Mouse (Mus musculus): Measurements from ENCODE around the gene Coq7.

The Coq7 gene

DNA sequence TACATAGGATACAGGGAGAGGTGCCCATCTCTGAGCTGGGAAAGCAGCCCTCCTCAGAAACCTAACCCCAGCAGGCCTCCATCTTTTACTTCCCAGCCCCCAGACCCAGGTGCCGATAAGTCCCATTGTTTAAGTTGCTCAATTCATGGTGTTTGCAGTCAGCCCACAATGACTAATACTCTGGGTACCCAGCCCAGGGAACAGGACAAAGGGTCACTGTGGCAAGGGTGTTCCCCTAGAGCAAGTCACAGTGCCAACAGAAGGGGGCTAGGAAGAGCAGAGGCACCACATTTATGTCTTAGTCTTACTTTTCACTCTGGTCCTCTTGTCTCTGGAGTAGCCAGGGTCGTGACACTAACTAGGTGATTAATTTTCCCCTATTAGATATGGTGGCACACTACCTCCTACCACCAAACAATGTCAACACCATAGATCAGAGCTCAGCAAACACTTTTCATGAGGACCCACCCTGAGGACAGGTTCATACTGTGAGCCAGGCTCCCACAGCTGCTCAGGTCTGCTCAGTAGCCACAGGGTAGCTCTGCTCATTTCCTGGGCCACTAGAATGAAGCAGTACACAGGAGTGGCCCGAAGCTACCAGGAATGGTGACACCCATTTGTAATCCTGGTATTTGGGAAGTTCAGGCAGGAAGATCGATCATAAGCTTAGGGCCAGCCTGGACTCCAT is 38.1 kb downstream of the Coq7 start:
- DNase-seq: no peak

DNA sequence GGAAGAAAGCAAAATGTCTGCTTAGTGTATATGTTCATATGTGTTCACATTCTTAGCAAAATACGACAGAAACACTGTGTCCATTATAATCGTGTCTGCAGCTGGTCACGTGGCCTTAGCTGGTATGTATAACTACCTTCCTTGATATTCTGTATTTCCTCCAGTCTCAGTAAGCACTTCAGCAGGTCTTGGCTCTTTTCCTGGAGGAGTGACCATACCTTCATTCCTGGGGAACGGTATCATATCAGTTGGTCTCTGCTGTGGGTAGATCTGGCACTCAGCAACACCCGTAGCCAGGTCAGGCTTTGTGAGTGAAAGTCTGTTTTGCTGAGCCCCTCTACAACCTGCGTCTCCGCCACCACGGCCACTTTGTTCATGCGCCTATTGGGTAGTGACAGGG is 39.3 kb downstream of the Coq7 start:
- DNase-seq: no peak

DNA sequence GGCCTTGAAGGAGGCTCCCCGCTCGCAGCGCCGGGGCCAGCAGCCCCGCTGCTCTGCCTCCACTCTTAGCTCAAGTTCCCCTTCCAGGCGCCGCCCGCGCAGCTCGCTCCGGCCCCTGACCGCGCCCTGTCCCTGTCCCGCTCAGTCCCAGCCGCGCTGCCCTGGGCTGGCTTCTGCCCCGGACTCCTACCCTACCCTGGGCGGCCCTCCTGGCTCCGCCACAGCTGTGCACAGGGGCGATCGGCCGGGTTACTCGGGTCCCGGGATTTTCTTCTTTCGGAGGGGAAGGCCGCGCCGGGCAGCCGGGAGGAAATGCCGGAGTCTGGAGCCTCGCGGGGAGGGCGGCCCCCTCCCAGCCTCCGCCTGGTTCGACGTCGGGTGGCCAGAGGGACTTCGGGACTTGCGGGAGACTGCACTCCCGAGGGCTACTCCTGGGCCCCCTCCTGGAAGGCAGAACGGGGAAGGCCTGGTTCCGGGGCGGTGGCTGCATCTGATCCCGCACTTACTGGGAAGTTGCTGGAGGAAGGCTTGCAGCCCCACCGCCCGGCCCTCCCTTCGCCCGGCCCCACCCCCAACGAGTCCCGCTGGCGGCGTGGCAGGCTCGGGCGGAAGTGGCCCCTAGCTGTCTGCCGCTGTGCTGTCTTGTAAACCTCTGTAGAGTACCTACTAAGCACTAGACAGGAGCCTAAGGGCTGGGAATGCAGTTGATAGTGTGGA is 41.6 kb downstream of the Coq7 start, which contains the start of gene Itpripl2:
TSS of gene Itpripl2 (minus strand) at position 545 of the 717 bp plus-strand sequence.
- peak; percentile 7 to 17 for DNase-seq

- DNase-seq: no peak
Measured at GRCm38 (mm10) chr7:118490666-118491430, 42.3 kb downstream of the Coq7 start.

DNA sequence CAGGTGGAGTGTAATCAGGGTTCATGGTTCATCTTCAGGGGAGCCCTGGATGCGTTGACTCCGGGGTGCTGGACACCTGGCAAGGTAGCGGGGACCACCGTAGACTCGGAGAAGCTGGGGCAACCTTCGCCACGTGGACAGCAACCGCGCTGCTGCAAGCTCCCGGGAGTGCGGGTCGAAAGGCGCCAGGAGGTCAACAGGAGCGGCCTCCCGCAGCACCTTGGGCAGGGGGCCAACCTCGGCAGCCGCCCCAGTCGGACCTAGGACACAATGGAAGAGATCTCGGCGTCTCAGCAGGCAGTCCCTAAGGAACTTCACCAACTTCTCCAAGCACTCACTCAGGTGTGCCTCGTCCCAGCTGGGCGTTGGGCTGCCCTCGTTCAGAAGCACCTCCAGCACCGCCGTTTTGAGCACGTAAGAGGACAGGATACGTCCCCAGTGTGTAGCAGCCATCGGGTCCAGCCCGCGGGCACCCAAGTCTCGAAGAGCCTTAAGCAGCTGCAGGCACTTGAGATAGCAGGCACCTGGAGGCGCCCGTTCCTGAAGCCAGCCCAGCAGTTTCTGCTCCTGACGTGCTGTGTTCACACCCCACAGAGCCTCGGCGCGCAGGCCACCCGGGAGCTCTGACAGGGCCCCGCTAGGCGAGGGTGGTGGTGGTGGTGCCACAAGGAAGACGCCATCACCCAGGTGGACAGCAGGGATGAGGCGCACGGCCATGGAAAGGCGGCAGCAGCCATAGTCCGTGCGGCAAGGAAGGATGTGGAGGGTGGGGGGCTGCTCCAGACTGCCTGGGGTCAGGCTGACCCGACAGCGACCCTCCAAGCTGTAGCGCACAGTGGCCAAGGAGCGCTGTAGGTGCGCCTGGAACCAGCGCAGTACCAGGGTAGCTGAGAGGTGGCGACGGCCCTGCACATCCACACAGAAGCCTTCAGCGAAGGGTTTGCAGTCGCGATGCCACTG is 43.2 kb downstream of the Coq7 start:
- DNase-seq: no peak

- DNase-seq: no peak
Measured at GRCm38 (mm10) chr7:118488060-118488664, 45.0 kb downstream of the Coq7 start.

- DNase-seq: no peak
Measured at GRCm38 (mm10) chr7:118486917-118487316, 46.2 kb downstream of the Coq7 start.

DNA sequence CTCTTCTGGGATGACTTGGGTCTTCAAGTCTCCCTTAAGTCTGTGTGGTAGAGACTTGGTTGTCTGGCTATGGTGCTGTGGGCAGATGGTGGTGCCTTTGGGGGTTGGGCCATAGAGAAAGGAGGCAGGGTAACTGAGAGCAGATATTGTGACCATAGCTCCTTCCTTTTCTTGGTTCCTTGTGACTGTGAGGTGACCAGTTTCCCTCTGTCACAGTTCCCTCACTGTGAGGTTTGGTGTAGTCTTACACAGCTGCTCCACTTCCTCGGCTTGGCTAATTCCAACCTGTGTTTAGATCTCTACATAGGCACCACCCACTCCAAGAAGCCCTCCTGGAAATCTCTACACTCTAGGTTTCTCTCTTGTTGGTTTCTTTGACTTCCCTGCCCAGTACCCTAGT is 49.2 kb downstream of the Coq7 start:
- no peak for DNase-seq

GRCm38 (mm10) chr7:118482001-118482400 is 51.2 kb downstream of the Coq7 start:
- no peak for DNase-seq

- no peak for DNase-seq
Measured at GRCm38 (mm10) chr7:118481047-118481810, 51.9 kb downstream of the Coq7 start.

GRCm38 (mm10) chr7:118480160-118480709 is 52.9 kb downstream of the Coq7 start:
- DNase-seq: no peak

- DNase-seq: no peak
Measured at GRCm38 (mm10) chr7:118478835-118479312, 54.3 kb downstream of the Coq7 start.

DNA sequence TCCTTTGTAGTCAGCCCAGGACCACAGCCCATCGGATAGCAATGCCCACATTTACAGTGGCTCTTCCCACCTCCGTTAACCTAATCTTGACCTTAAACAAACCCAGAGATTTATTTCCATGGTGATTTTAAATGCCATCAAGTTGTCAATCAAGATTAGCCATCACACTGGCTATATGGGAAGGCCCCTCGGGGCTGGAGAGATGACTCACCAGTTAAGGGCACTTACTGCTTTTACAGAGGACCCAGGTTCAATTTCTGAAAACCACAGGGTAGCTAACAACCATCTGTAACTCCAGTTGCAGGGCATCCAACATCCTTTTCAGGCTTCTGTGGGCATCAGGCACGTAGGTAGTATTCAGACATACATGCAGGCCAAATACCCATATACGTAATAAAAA is 56.7 kb downstream of the Coq7 start:
- no peak for DNase-seq

GRCm38 (mm10) chr7:118475008-118475705 is 58.0 kb downstream of the Coq7 start:
- DNase-seq: no peak

DNA sequence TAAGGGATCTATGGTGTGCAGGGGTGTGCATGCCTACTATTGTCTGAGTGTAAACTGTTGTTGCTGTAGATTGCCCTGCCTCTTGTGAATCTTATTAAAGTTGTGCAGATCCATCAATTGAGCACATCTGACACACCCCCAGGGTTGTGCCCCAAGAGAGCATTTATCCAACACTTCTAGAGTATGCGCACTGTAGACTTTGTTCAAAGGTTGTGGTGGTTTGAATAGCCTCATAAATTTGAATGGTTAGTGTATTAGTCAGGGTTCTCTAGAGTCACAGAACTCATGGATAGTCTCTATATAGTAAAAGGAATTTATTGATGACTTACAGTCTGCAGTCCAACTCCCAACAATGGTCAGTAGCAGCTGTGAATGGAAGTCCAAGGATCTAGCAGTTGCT is 60.3 kb downstream of the Coq7 start:
- no peak for DNase-seq

DNA sequence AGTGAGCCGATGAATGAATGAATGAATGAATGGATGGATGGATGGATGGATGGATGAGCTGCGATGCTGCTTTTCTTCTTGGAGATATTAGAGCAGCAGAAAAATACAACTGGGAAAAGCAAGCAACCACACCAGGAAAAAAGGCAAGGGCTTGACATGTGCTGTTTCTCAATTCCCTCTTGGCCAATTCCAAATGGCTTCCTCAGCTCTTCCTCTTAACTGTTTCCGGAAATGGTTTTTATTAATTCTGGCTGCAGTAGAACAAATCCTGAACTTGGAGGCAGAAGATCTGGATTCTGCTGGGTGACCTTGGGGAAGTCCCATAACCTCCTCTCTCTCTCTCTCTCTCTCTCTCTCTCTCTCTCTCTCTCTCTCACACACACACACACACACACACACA is 65.1 kb downstream of the Coq7 start:
- DNase-seq: no peak

DNA sequence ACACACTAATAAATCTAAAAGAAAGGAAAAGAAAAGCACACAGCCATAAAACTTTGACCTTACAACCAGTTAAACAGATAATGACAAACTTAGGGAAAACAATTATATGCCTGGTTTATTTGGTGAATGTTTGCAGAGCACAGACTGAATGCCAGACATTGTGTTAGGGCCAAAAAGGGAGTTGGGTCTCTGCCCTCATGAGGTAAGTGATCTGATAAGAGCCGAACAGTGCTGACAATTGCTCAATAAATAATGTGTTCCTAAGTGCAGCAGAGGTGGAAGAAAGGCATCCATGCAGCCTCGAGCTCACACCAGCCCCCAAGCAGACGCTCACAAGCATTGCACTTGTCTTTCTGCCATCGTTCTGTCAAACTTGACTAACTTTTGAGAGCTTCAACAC is 68.7 kb downstream of the Coq7 start:
- DNase-seq: no peak

DNA sequence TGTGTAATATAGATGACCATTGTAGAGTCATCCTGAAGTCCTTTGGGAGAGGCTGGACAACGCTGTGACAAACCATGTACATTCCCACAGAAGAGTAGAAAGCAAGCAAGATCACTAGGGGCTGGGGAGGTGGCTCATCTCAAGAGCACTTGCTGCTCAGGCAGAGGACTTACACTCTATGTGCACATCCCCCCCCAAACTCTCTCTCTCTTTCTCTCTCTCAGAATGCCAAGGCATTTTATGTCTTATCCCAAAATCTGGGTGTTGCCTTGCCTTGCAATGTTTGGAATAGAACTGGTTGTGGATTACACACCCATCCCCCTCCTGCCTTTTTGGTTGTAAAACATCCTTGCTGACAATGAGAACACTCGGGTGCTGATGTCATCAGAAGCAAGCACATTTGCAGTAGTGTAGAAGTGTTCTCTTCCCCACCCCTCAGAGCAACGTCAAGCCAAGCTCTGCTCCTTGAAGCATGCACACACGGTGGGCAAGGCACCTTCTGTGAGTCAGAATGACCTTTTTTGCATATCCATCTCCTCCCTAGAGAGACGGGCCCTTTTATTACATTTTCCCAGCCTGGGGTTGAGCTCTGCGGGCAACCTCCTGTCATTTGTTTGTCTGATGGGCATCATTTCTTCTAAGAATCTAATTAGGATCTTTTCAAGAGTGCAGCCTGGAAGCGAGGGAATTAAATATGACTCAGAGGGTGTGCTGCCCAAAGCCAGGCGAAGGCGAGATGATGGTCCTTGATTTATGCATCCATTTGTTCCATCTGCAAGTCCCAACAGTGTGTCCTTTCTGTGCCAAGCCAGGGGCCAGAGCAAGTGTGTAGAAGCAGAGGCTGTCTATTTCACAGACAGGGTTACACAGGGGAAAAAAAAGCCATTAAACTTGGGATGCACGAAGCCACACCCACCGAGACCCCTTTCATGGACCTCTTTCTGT is 70.1 kb downstream of the Coq7 start:
- DNase-seq: no peak

Measured in cerebellum, postnatal 25 days (tissue).